Mouse (Mus musculus): ENCODE data around the gene Git1.

DNA sequence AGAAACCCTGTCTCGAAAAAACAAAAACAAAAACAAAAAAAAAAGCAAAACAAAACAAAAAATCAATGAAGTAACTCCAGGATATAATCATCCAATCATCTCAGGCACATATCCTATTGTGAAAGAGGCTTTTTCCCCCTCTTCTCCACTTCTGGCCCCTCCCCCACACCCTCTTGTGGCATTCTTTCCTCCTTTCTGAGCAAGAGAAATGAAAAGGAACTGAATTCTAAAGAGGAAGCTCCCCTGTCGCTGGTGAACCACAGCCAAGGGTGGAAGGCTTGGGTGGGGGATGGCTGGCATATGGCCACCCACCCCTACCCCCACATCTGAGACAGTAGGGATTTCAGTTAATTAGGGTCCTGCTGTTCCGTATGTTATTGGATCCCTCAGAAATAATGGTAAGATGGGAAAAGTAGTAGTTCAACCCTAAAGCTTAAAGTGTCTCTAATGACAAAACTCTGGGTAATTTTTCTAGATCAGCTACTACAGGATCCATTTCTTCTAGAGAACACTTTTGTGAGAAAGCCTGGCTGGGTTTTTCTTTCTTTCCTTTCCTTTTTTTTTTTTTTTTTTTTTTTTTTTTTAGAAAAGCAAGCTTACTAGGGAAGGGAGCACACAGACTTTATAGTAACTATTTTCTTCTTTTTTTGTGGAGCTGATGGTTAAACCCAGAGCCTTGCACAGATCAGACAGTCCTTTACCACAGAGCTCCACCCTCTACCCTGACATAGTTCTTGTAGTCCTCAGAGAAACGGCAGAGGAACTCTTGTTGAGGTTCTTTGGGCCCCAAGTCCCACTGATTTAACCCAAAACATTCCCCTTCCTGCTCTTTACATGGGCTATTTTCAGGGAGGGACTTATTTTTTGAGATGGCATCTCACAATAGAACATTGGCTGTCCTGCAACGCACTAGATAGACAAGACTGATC is 27.5 kb downstream of the Git1 start:
- TF ChIP-seq EP300 (IDR thresholded peaks at IDR 0.05; ENCODE audit: low read length) (no peak), NRF1 (IDR thresholded peaks at IDR 0.05; ENCODE audit: low read depth, low read length) (no peak), ZC3H11A (IDR thresholded peaks at IDR 0.05; ENCODE audit: low read depth, low read length) (no peak), ELF1 (IDR thresholded peaks at IDR 0.05; ENCODE audit: low read depth, low read length) (no peak), POLR2A (IDR thresholded peaks at IDR 0.05; ENCODE audit: low read depth, low read length) (no peak), CTCF (conservative IDR thresholded peaks at IDR 0.05 in 1 of 2, IDR thresholded peaks at IDR 0.05 in 1 of 2; ENCODE audit: low read depth in 2 of 2, low read length in 2 of 2) (no peak), MAFK (IDR thresholded peaks at IDR 0.05; ENCODE audit: insufficient replicate concordance, low read length) (no peak), RCOR1 (conservative IDR thresholded peaks at IDR 0.05; ENCODE audit: low read depth, low read length) (no peak), NELFE (IDR thresholded peaks at IDR 0.05; ENCODE audit: low read depth, low read length) (no peak)

All from CH12.LX (cell line).